Mouse (Mus musculus) MEL (cell line): Measurements from ENCODE around the gene Preb. TPM values are rescaled to one million over a fixed set of nuclear protein-coding genes. Genes with fewer than 3 reads are reported as not detected.

Source experiments
- DNase-seq: peaks from one replicate; pipeline ENCODE4 v3.0.0; 2011; ENCODE audit warnings: low read depth, low spot score
- H3K27ac ChIP-seq: 2 replicates; pipeline ENCODE4 v1.5.1; 2012; ENCODE audit warnings: low read depth, mild to moderate bottlenecking, control low read depth, low read length, moderate library complexity; ENCODE audit not compliant: control insufficient read depth
- H3K27me3 ChIP-seq, 2 experiments: fragments of 150-350 bp in 1 of 2; sonication (generic) in 1 of 2; 2 replicates each; pipeline ENCODE4 v1.6.1; 2012; ENCODE audit warnings: low read length in 2 of 2, mild to moderate bottlenecking in 2 of 2, improper control_type of control experiment in 1 of 2, moderate library complexity in 1 of 2; ENCODE audit not compliant: insufficient read depth in 2 of 2, control insufficient read depth in 1 of 2
- H3K36me3 ChIP-seq, 2 experiments: 2 replicates each; pipeline ENCODE4 v1.6.1; 2012 to 2014; ENCODE audit warnings: low read length in 2 of 2, improper control_type of control experiment in 1 of 2, inconsistent platforms in 1 of 2, mild to moderate bottlenecking in 1 of 2; ENCODE audit not compliant: insufficient read depth in 2 of 2, control insufficient read depth in 1 of 2
- H3K4me1 ChIP-seq, 2 experiments: fragments of 150-350 bp in 1 of 2; sonication (generic) in 1 of 2; 2 replicates each; pipeline ENCODE4 v1.6.1; 2012; ENCODE audit warnings: low read length in 2 of 2, improper control_type of control experiment in 1 of 2, mild to moderate bottlenecking in 1 of 2; ENCODE audit not compliant: insufficient read depth in 2 of 2, control insufficient read depth in 1 of 2
- H3K4me3 ChIP-seq, 2 experiments: fragments of 150-350 bp in 1 of 2; sonication (generic) in 1 of 2; 2 replicates each; pipeline ENCODE4 v1.5.1; 2012; ENCODE audit warnings: low read depth in 2 of 2, low read length in 2 of 2, mild to moderate bottlenecking in 2 of 2, moderate library complexity in 2 of 2, control low read depth in 1 of 2, improper control_type of control experiment in 1 of 2; ENCODE audit not compliant: control insufficient read depth in 1 of 2, insufficient read depth in 1 of 2
- H3K79me2 ChIP-seq: 2 replicates; pipeline ENCODE4 v1.6.1; 2012; ENCODE audit warnings: mild to moderate bottlenecking, low read length, moderate library complexity; ENCODE audit not compliant: control insufficient read depth, poor library complexity, insufficient read depth
- H3K9ac ChIP-seq: 2 replicates; pipeline ENCODE4 v1.6.1; 2012; ENCODE audit warnings: low read depth, mild to moderate bottlenecking, control low read depth, low read length, moderate library complexity; ENCODE audit not compliant: control insufficient read depth, poor library complexity, severe bottlenecking
- H3K9me3 ChIP-seq: fragments of 150-350 bp; sonication (generic); replicated peaks from 2 replicates; pipeline ENCODE4 v1.6.1; 2012; ENCODE audit warnings: mild to moderate bottlenecking, low read length, improper control_type of control experiment, moderate library complexity; ENCODE audit not compliant: insufficient read depth
- BHLHE40 ChIP-seq: IDR thresholded peaks from 2 replicates; pipeline ENCODE4 v1.6.1; 2012; ENCODE audit warnings: low read depth, mild to moderate bottlenecking, inconsistent platforms, low read length, improper control_type of control experiment, borderline replicate concordance
- CTCF ChIP-seq, 3 experiments: IDR thresholded peaks in 2 of 3; conservative IDR thresholded peaks in 1 of 3; 2 replicates each; pipeline ENCODE4 v1.5.1; 2011 to 2012; ENCODE audit warnings: low read length in 3 of 3, low read depth in 2 of 3, mild to moderate bottlenecking in 2 of 3, improper control_type of control experiment in 1 of 3, inconsistent platforms in 1 of 3, mixed read lengths in 1 of 3, moderate library complexity in 1 of 3; ENCODE audit not compliant: control insufficient read depth in 1 of 3, insufficient read depth in 1 of 3, poor library complexity in 1 of 3, severe bottlenecking in 1 of 3
- ETS1 ChIP-seq: IDR thresholded peaks from 2 replicates; pipeline ENCODE4 v1.6.1; 2012; ENCODE audit warnings: low read depth, mild to moderate bottlenecking, inconsistent platforms, low read length, improper control_type of control experiment, moderate library complexity
- HCFC1 ChIP-seq: IDR thresholded peaks from 2 replicates; pipeline ENCODE4 v1.6.1; 2012; ENCODE audit warnings: low read depth, mild to moderate bottlenecking, inconsistent platforms, low read length, improper control_type of control experiment, moderate library complexity
- JUND ChIP-seq: IDR thresholded peaks from 2 replicates; pipeline ENCODE4 v1.6.1; 2011; ENCODE audit warnings: low read depth, mild to moderate bottlenecking, improper control_type of control experiment, low read length
- KAT2A ChIP-seq: conservative IDR thresholded peaks from 2 replicates; pipeline ENCODE4 v1.6.1; 2012; ENCODE audit warnings: low read depth, low read length, improper control_type of control experiment, inconsistent platforms
- MAX ChIP-seq: IDR thresholded peaks from 2 replicates; pipeline ENCODE4 v1.6.1; 2011; ENCODE audit warnings: low read length, improper control_type of control experiment
- MEF2A ChIP-seq: IDR thresholded peaks from 2 replicates; pipeline ENCODE4 v1.6.1; 2014; ENCODE audit warnings: low read depth, mild to moderate bottlenecking, inconsistent platforms, low read length, improper control_type of control experiment; ENCODE audit not compliant: poor library complexity, insufficient replicate concordance, severe bottlenecking; ENCODE audit errors: extremely low read depth
- MXI1 ChIP-seq: IDR thresholded peaks from 2 replicates; pipeline ENCODE4 v1.6.1; 2011; ENCODE audit warnings: mild to moderate bottlenecking, low read depth, low read length, improper control_type of control experiment
- MYC ChIP-seq: IDR thresholded peaks from 2 replicates; pipeline ENCODE4 v1.6.1; 2011; ENCODE audit warnings: low read depth, mild to moderate bottlenecking, low read length, improper control_type of control experiment, moderate library complexity
- POLR2A ChIP-seq, 2 experiments: IDR thresholded peaks; 2 replicates each; pipeline ENCODE4 v1.6.1; 2011 to 2012; ENCODE audit warnings: low read length in 2 of 2, mild to moderate bottlenecking in 2 of 2, control low read depth in 1 of 2, improper control_type of control experiment in 1 of 2, low read depth in 1 of 2, moderate library complexity in 1 of 2; ENCODE audit not compliant: control insufficient read depth in 1 of 2, insufficient read depth in 1 of 2, poor library complexity in 1 of 2
- POLR2AphosphoS5 ChIP-seq: IDR thresholded peaks from 2 replicates; pipeline ENCODE4 v1.6.1; 2012; ENCODE audit warnings: low read depth, borderline replicate concordance, mild to moderate bottlenecking, inconsistent platforms, low read length, moderate library complexity, mixed read lengths
- RAD21 ChIP-seq: IDR thresholded peaks from 2 replicates; pipeline ENCODE4 v1.6.1; 2011; ENCODE audit warnings: mild to moderate bottlenecking, low read depth, low read length, improper control_type of control experiment
- SIN3A ChIP-seq: IDR thresholded peaks from 2 replicates; pipeline ENCODE4 v1.6.1; 2012; ENCODE audit warnings: low read length, improper control_type of control experiment, inconsistent platforms
- SMC3 ChIP-seq: IDR thresholded peaks from 2 replicates; pipeline ENCODE4 v1.6.1; 2011; ENCODE audit warnings: low read depth, low read length, improper control_type of control experiment
- TCF12 ChIP-seq: IDR thresholded peaks from 2 replicates; pipeline ENCODE4 v1.6.1; 2014; ENCODE audit warnings: low read depth, mild to moderate bottlenecking, inconsistent platforms, low read length, improper control_type of control experiment, moderate library complexity
- USF1 ChIP-seq: IDR thresholded peaks from 2 replicates; pipeline ENCODE4 v1.6.1; 2014; ENCODE audit warnings: low read depth, mild to moderate bottlenecking, inconsistent platforms, low read length, improper control_type of control experiment, moderate library complexity
- USF2 ChIP-seq, 2 experiments: IDR thresholded peaks; 2 replicates each; pipeline ENCODE4 v1.6.1; 2011 to 2012; ENCODE audit warnings: improper control_type of control experiment in 2 of 2, low read length in 2 of 2, borderline replicate concordance in 1 of 2, inconsistent platforms in 1 of 2, low read depth in 1 of 2, mild to moderate bottlenecking in 1 of 2; ENCODE audit not compliant: insufficient read depth in 1 of 2
- ZC3H11A ChIP-seq: IDR thresholded peaks from 2 replicates; pipeline ENCODE4 v1.6.1; 2012; ENCODE audit warnings: low read depth, mild to moderate bottlenecking, inconsistent platforms, low read length, improper control_type of control experiment
- ZKSCAN1 ChIP-seq: IDR thresholded peaks from 2 replicates; pipeline ENCODE4 v1.6.1; 2012; ENCODE audit warnings: low read depth, mild to moderate bottlenecking, inconsistent platforms, low read length, improper control_type of control experiment, moderate library complexity
- ZNF384 ChIP-seq: IDR thresholded peaks from 2 replicates; pipeline ENCODE4 v1.6.1; 2012; ENCODE audit warnings: low read depth, mild to moderate bottlenecking, inconsistent platforms, low read length, improper control_type of control experiment
- polyA plus RNA-seq, 2 experiments: library from polyadenylated mRNA; stranded (reverse) in 1 of 2; unstranded in 1 of 2; fragments of >175 nt in 1 of 2; fragments of >200 nt in 1 of 2; gene quantifications; 2 replicates each; pipeline versions ENCODE4 v1.2.1 to v1.2.4; 2012; ENCODE audit warnings: low replicate concordance in 2 of 2, low read depth in 1 of 2; ENCODE audit not compliant: insufficient read length in 2 of 2, insufficient read depth in 1 of 2, missing spikeins in 1 of 2
- total RNA-seq: library from RNA; depleted of rRNA; stranded (reverse); fragments of 300-350 nt; gene quantifications from 2 replicates; pipeline ENCODE4 v1.2.3, GENCODE M21; 2012

Gene Preb
- total and polyA plus RNA-seq, 3 experiments, result 143 to 247 TPM; not detected in 1

- H3K79me2 ChIP-seq, result no peaks in the 10 kb centered on the region
- no peak overlapping the region for H3K4me3 ChIP-seq
- no peaks in the 10 kb centered on the region for H3K9me3 ChIP-seq
- no peak overlapping the region for H3K9ac ChIP-seq
- no peaks in the 10 kb centered on the region for H3K4me1 ChIP-seq
- no peak for DNase-seq
- H3K27ac ChIP-seq, result no peak overlapping the region
- no peaks in the 10 kb centered on the region for H3K36me3 ChIP-seq
- no peak for TF ChIP-seq JUND
- no peak for TF ChIP-seq MAX
- no peak for TF ChIP-seq POLR2A (IDR thresholded peaks at IDR 0.05; ENCODE audit: control insufficient read depth in 1 of 2, insufficient read depth in 1 of 2, low read depth in 1 of 2, low read length in 2 of 2, poor library complexity in 1 of 2)
- no peak for TF ChIP-seq BHLHE40
- no peak for TF ChIP-seq ETS1
- no peak for TF ChIP-seq POLR2AphosphoS5
- no peak for TF ChIP-seq ZKSCAN1
- no peak for TF ChIP-seq USF2 (IDR thresholded peaks at IDR 0.05; ENCODE audit: borderline replicate concordance in 1 of 2, insufficient read depth in 1 of 2, low read depth in 1 of 2, low read length in 2 of 2)
- TF ChIP-seq MYC, result no peak
- TF ChIP-seq MEF2A, result no peak
- peaks cover 0 to 5% of the 10 kb centered on the region in 2 experiments; a peak in 1 of 4 replicates for H3K27me3 ChIP-seq
Measured at GRCm38 (mm10) chr5:31000122-31000521, 40.0 kb upstream of the Preb start.

- TF ChIP-seq HCFC1 (no peak), ZNF384 (peak; percentile 81)
- H3K36me3 ChIP-seq, result no peaks in the 10 kb centered on the region
- H3K9ac ChIP-seq, result no peak overlapping the region
- no peak for DNase-seq
- no peak overlapping the region for H3K27ac ChIP-seq
- peaks cover 0 to 5% of the 10 kb centered on the region in 2 experiments; a peak in 1 of 4 replicates for H3K27me3 ChIP-seq
- no peaks in the 10 kb centered on the region for H3K4me1 ChIP-seq
- H3K79me2 ChIP-seq, result no peaks in the 10 kb centered on the region
- H3K9me3 ChIP-seq, result no peaks in the 10 kb centered on the region
- H3K4me3 ChIP-seq, result no peak overlapping the region
Measured at GRCm38 (mm10) chr5:30999324-30999723, 39.2 kb upstream of the Preb start.

GRCm38 (mm10) chr5:30998306-30998705 lies 38.1 kb upstream of the Preb start:
- TF ChIP-seq CTCF (IDR thresholded peaks at IDR 0.05 in 2 of 3, conservative IDR thresholded peaks at IDR 0.05 in 1 of 3; ENCODE audit: control insufficient read depth in 1 of 3, insufficient read depth in 1 of 3, low read depth in 2 of 3, low read length in 3 of 3, poor library complexity in 1 of 3, severe bottlenecking in 1 of 3) (peak; percentile 94 to 97 (median 94)), SIN3A (peak; percentile 72), MYC (peak; percentile 92), MXI1 (peak; percentile 76; the same call in 1 of the 2 replicates), USF1 (peak; percentile 85), ZC3H11A (peak; percentile 88), RAD21 (peak; percentile 98), TCF12 (no peak), SMC3 (peak; percentile 95), ZKSCAN1 (no peak), KAT2A (no peak), MAX (peak; percentile 83)
- Histone ChIP-seq H3K4me1 (no peaks in the 10 kb centered on the region), H3K4me3 (no peak overlapping the region), H3K27me3 (peaks cover 3 to 5% of the 10 kb centered on the region in 2 experiments; a peak in 1 of 4 replicates), H3K27ac (no peak overlapping the region), H3K79me2 (no peaks in the 10 kb centered on the region), H3K9me3 (no peaks in the 10 kb centered on the region), H3K9ac (no peak overlapping the region), H3K36me3 (no peaks in the 10 kb centered on the region)
- peak; percentile 85 for DNase-seq
